Mouse (Mus musculus) heart, adult 9 months (tissue): ENCODE data around the gene Hist1h2ag.

Source experiments
- DNase-seq, 2 experiments: peaks; one replicate each; pipeline ENCODE4 v3.0.0; 2022; ENCODE audit warnings: low spot score in 2 of 2

The Hist1h2ag gene

GRCm38 (mm10) chr13:22009642-22010041 lies 33.1 kb downstream of the Hist1h2ag start, which contains the start of gene Prss16:
Gene Prss16 (minus strand): TSS chr13:22009742.
- no peak for DNase-seq

- DNase-seq = no peak
Measured at GRCm38 (mm10) chr13:22008707-22009106, 34.0 kb downstream of the Hist1h2ag start.

- no peak for DNase-seq
Measured at GRCm38 (mm10) chr13:22007872-22008271, 34.9 kb downstream of the Hist1h2ag start.

GRCm38 (mm10) chr13:22007121-22007510 lies 35.6 kb downstream of the Hist1h2ag start:
- no peak for DNase-seq

- peak in 1 of 2 experiments; percentile 27 for DNase-seq
Measured at GRCm38 (mm10) chr13:22006334-22007120, 36.2 kb downstream of the Hist1h2ag start.

- no peak for DNase-seq
Measured at GRCm38 (mm10) chr13:22005605-22006333, 37.0 kb downstream of the Hist1h2ag start.

GRCm38 (mm10) chr13:22001823-22002222 lies 40.9 kb downstream of the Hist1h2ag start:
- no peak for DNase-seq

- no peak for DNase-seq
Measured at GRCm38 (mm10) chr13:22001346-22001745, 41.4 kb downstream of the Hist1h2ag start.

GRCm38 (mm10) chr13:21999147-21999546 lies 43.6 kb downstream of the Hist1h2ag start:
- no peak for DNase-seq

GRCm38 (mm10) chr13:21998412-21998811 lies 44.3 kb downstream of the Hist1h2ag start:
- no peak for DNase-seq

GRCm38 (mm10) chr13:21997821-21998220 lies 44.9 kb downstream of the Hist1h2ag start:
- DNase-seq = no peak

- DNase-seq = no peak
Measured at GRCm38 (mm10) chr13:21997201-21997820, 45.4 kb downstream of the Hist1h2ag start.

GRCm38 (mm10) chr13:21996840-21997185 lies 45.9 kb downstream of the Hist1h2ag start:
- no peak for DNase-seq

GRCm38 (mm10) chr13:21996101-21996839 lies 46.5 kb downstream of the Hist1h2ag start:
- no peak for DNase-seq

GRCm38 (mm10) chr13:21995331-21995914 lies 47.3 kb downstream of the Hist1h2ag start:
- DNase-seq = no peak

GRCm38 (mm10) chr13:21994896-21995295 lies 47.8 kb downstream of the Hist1h2ag start:
- DNase-seq = no peak

- peak in 1 of 2 experiments; percentile 29 for DNase-seq
Measured at GRCm38 (mm10) chr13:21993957-21994738, 48.6 kb downstream of the Hist1h2ag start.

- DNase-seq = no peak
Measured at GRCm38 (mm10) chr13:21992550-21992949, 50.2 kb downstream of the Hist1h2ag start.
